Mouse (Mus musculus): ENCODE results near the gene Olfr845.

DNA sequence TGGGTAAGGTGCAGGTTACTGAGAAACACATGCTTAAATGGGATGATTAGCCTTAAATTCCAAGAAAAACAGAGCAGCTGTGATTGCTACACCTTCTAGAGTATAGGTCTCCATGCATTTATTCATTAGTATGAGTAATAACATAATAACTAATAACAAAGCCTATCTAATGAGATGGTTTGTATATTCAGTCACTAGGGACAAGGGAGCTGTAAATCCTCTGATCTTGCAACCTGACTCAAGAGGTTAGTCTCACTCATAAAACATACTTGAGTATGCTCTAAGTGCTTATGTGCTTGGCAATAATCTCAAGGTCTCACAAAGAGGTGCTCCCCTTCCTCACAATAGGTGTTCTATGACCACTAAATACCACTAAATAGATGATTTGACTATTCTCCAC, 20.2 kb upstream of the Olfr845 start, which contains the start of gene Olfr844:
- no peak for TF ChIP-seq CTCF (IDR thresholded peaks at IDR 0.05; ENCODE audit: low read depth, low read length)
- TF ChIP-seq TAL1 (conservative IDR thresholded peaks at IDR 0.05; ENCODE audit: low read depth, low read length), result no peak
- TF ChIP-seq POLR2AphosphoS5 (IDR thresholded peaks at IDR 0.05; ENCODE audit: insufficient replicate concordance, low read depth, low read length), result no peak
- TF ChIP-seq GATA1 (IDR thresholded peaks at IDR 0.05; ENCODE audit: borderline replicate concordance, low read length), result no peak

Data from G1E (cell line).